ENCODE assay signal across 24 mouse cellular contexts in the genomic region with DNA sequence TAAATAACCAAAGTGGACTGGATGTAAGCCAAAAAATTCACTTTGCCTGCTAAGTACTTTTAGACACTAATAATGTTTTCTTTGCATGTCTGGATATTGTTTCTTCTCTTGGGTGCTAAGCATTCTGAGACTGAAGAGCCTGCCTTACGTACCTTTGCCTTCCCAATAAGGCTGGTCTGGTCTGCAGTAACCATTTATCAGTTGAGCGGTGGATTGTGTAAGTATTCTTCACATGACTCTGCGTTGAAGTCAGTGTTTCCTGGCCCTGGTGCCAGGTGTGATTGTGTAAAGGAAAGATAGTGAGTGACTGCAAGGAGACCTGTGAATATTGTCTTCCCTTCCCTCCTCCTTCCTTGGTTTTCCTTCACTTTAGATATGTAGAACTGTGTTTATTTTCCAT.
"Had no signal": no experiment of that assay in that cellular context is flagged by ENCODE, and none has a peak within 500 bp of the region (broad histone marks: within the 10 kb centered on the region; RNA-seq: fewer than 3 reads in every experiment).

No protein-coding gene starts in this region.

- ATAC-seq: forebrain, embryonic 16.5 days; hindbrain, postnatal 0 days; intestine, embryonic 16.5 days had no signal

- H3K4me2 ChIP-seq: heart, embryonic 11.5 days; heart, embryonic 13.5 days; heart, embryonic 15.5 days; hindbrain, embryonic 13.5 days; hindbrain, embryonic 15.5 days; limb, embryonic 12.5 days had no signal

- H3K36me3 ChIP-seq: heart, embryonic 13.5 days; heart, embryonic 15.5 days; hindbrain, embryonic 13.5 days; hindbrain, embryonic 15.5 days; limb, embryonic 10.5 days; limb, embryonic 12.5 days had no signal

- H3K9ac ChIP-seq: heart, embryonic 13.5 days; heart, embryonic 15.5 days; hindbrain, embryonic 13.5 days; hindbrain, embryonic 15.5 days; limb, embryonic 12.5 days had no signal

- DNase-seq: gastrocnemius, adult 2 months; gastrocnemius, postnatal 10 days; gastrocnemius, postnatal 25 days; heart, adult 11 months; heart, adult 2 months; heart, postnatal 14 days; heart, postnatal 36 days; kidney, adult 11 months; kidney, adult 8-10 months; kidney, postnatal 10 days; kidney, postnatal 25 days; kidney, postnatal 4 days had no signal

- H3K4me1 ChIP-seq: heart, embryonic 13.5 days; heart, embryonic 15.5 days; hindbrain, embryonic 13.5 days; hindbrain, embryonic 15.5 days; limb, embryonic 10.5 days; limb, embryonic 12.5 days had no signal

- H3K27me3 ChIP-seq: heart, embryonic 13.5 days; heart, embryonic 15.5 days; hindbrain, embryonic 13.5 days; hindbrain, embryonic 15.5 days had no signal

- H3K27ac ChIP-seq: gastrocnemius, adult 2 months; heart, adult 2 months; heart, embryonic 13.5 days; heart, embryonic 15.5 days; hindbrain, embryonic 13.5 days; hindbrain, embryonic 15.5 days; hindbrain, postnatal 0 days; layer of hippocampus, adult 2 months; left cerebral cortex, adult 2 months; limb, embryonic 10.5 days; limb, embryonic 12.5 days had no signal

- H3K9me3 ChIP-seq: heart, embryonic 13.5 days; heart, embryonic 15.5 days; hindbrain, embryonic 13.5 days; hindbrain, embryonic 15.5 days; limb, embryonic 10.5 days; limb, embryonic 12.5 days had no signal

- H3K4me3 ChIP-seq: gastrocnemius, adult 2 months; heart, adult 2 months; heart, embryonic 13.5 days; heart, embryonic 15.5 days; hindbrain, embryonic 13.5 days; hindbrain, embryonic 15.5 days; layer of hippocampus, adult 2 months; left cerebral cortex, adult 2 months; limb, embryonic 10.5 days; limb, embryonic 12.5 days had no signal
